Mouse (Mus musculus) bone marrow macrophage, adult 2 months (primary cell): ENCODE measurements around the gene Cdv3.

Source experiments
- CTCF ChIP-seq: IDR thresholded peaks from 2 replicates; pipeline ENCODE4 v1.5.1; 2012; ENCODE audit warnings: low read depth, mild to moderate bottlenecking, low read length, moderate library complexity
- POLR2A ChIP-seq: IDR thresholded peaks from 2 replicates; pipeline ENCODE4 v1.6.1; 2012; ENCODE audit warnings: mild to moderate bottlenecking, low read depth, low read length, borderline replicate concordance

GRCm38 (mm10) chr9:103391796-103392372 lies 26.2 kb upstream of the Cdv3 start:
- TF ChIP-seq POLR2A (no peak), CTCF (no peak)
